17 mouse cellular contexts compared by ENCODE assay signal in the genomic region with DNA sequence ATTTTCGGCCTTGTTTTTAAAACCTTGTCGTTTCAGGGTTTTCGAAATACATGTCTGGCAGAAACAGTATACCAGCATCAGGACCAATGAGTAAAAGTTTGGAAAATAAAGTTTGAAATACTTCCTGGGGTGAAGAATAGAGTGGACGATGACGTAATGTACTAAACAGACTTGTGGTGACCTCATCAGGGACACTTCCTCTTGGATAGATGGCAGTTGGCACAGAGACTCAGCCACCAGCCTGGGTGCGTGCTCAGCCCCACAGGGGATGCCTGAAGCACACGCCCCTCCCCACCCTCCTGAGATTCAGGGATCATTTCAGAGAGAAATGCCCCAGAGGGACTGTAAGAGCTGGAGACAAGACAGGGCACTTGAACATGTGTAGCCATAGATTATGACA.
A peak's percentile ranks its signal among the peaks of the same experiment; 100 is the strongest.
DNase-seq lines count a peak whose midpoint lies in the region; ATAC-seq and TF ChIP-seq lines count a peak whose summit lies in the region.
"Had no signal": no experiment of that assay in that cellular context is flagged by ENCODE, and none has a peak within 500 bp of the region (broad histone marks: within the 10 kb centered on the region; RNA-seq: fewer than 3 reads in every experiment).

No protein-coding gene starts in this region.

- no peak overlapping the region for H3K4me2 ChIP-seq in heart, embryonic 12.5 days
- no peak overlapping the region for H3K4me2 ChIP-seq in lung, embryonic 14.5 days
- H3K4me2 ChIP-seq: embryonic facial prominence, embryonic 12.5 days; limb, embryonic 15.5 days had no signal

- WGBS in heart, embryonic 12.5 days, result 68% methylated on average over 7 of the region's 7 CpGs
- WGBS in lung, embryonic 14.5 days, result 61% methylated on average over 7 of the region's 7 CpGs

- H3K9ac ChIP-seq in heart, embryonic 12.5 days, result no peak overlapping the region
- H3K9ac ChIP-seq in lung, embryonic 14.5 days, result no peak overlapping the region
- H3K9ac ChIP-seq: embryonic facial prominence, embryonic 12.5 days; limb, embryonic 15.5 days had no signal

- intact Hi-C loops in heart, postnatal 10 days (cut with DNase I), result no loop called here

- H3K9me3 ChIP-seq in heart, embryonic 12.5 days (replicated peaks), result no peaks in the 10 kb centered on the region
- no peaks in the 10 kb centered on the region for H3K9me3 ChIP-seq in lung, embryonic 14.5 days (ENCODE audit: low read depth, low read length)
- H3K9me3 ChIP-seq: embryonic facial prominence, embryonic 12.5 days; hindbrain, embryonic 10.5 days; limb, embryonic 15.5 days had no signal

- peaks cover 16% of the 10 kb centered on the region; the same call in 1 of the 2 replicates for H3K27me3 ChIP-seq in heart, embryonic 12.5 days (replicated peaks)
- no peaks in the 10 kb centered on the region for H3K27me3 ChIP-seq in lung, embryonic 14.5 days (ENCODE audit: insufficient read depth, low read length)
- H3K27me3 ChIP-seq: embryonic facial prominence, embryonic 12.5 days; limb, embryonic 15.5 days had no signal

- H3K27ac ChIP-seq in heart, embryonic 12.5 days (ENCODE audit: poor library complexity, severe bottlenecking), result peak overlapping the region; percentile 24; the same call in 1 of the 2 replicates
- no peak overlapping the region for H3K27ac ChIP-seq in lung, embryonic 14.5 days (ENCODE audit: low read depth)
- H3K27ac ChIP-seq: hindbrain, embryonic 10.5 days had no signal

- no peak for ATAC-seq in heart, embryonic 12.5 days (ENCODE audit: insufficient number of reproducible peaks, low FRiP score)
- no peak for ATAC-seq in lung, embryonic 14.5 days (ENCODE audit: insufficient read depth)
- ATAC-seq in common myeloid progenitor, adult 5-6 weeks (replicated peaks; ENCODE audit: low read depth, poor library complexity, severe bottlenecking), result peak; percentile 70

- no peaks in the 10 kb centered on the region for H3K36me3 ChIP-seq in heart, embryonic 12.5 days
- H3K36me3 ChIP-seq in lung, embryonic 14.5 days (ENCODE audit: insufficient read depth), result no peaks in the 10 kb centered on the region
- H3K36me3 ChIP-seq: embryonic facial prominence, embryonic 12.5 days; hindbrain, embryonic 10.5 days; limb, embryonic 15.5 days had no signal

- H3K4me3 ChIP-seq in heart, embryonic 12.5 days, result no peak overlapping the region
- H3K4me3 ChIP-seq in lung, embryonic 14.5 days (ENCODE audit: low read depth, low read length), result no peak overlapping the region
- H3K4me3 ChIP-seq: embryonic facial prominence, embryonic 12.5 days; hindbrain, embryonic 10.5 days; limb, embryonic 15.5 days; myocyte had no signal

- H3K4me1 ChIP-seq in heart, embryonic 12.5 days (replicated peaks), result peaks cover 42% of the 10 kb centered on the region
- peaks cover 35% of the 10 kb centered on the region for H3K4me1 ChIP-seq in lung, embryonic 14.5 days (ENCODE audit: insufficient read depth)

- DNase-seq in heart, postnatal 10 days, result no peak
- peak; percentile 59 for DNase-seq in lung, embryonic 14.5 days
- no peak for DNase-seq in lung, postnatal 36 days
- peak; percentile 27 for DNase-seq in 416B (ENCODE audit: low read depth)
- no peak for DNase-seq in spleen, postnatal 36 days (ENCODE audit: low spot score in 2 of 2)
- DNase-seq: adrenal gland, postnatal 25 days; gastrocnemius, postnatal 36 days; kidney, adult 8-10 months; kidney, postnatal 4 days; lung, adult 2 months; thymus, adult 18-20 months had no signal

- no peak for TF ChIP-seq CTCF in lung, embryonic 14.5 days (IDR thresholded peaks at IDR 0.05; ENCODE audit: low read depth)

Comparison
In these comparisons a context has a peak if more than half of its experiments do, and no peak if none do; other contexts are left out.
1. DNase-seq: peak in lung, embryonic 14.5 days (single experiment) and 416B (single experiment); none in heart, postnatal 10 days (0 of 2), lung, postnatal 36 days (single experiment) and spleen, postnatal 36 days (0 of 2).